Mouse (Mus musculus): Measurements from ENCODE around the gene Pex11g.

DNA sequence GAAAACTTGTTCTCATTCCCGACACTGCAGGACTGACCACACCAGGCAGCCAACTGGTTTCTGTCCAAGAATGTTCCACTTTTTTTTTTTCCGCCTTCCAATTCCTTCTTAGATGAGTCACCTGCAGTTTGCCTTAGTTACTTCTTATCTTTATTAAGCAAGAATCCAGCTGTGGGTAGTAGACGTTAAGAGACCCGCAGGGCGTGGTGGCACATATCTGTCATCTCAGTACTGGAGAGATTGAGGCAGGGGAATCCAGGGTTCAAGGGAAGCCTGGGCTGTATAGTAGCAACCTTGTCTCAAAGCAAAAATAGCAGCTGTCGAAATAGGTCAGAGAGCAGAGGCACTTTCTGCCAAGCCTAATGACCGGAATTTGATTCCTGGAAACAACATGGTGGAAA, 55.6 kb downstream of the Pex11g start:
- no peak for TF ChIP-seq TAL1 (IDR thresholded peaks at IDR 0.05; ENCODE audit: low read length)
- TF ChIP-seq GATA1 (IDR thresholded peaks at IDR 0.05; ENCODE audit: low read length): no peak
